Mouse (Mus musculus) forebrain, embryonic 15.5 days (tissue): ENCODE data around the gene Il18r1. TPM values are rescaled to one million over a fixed set of nuclear protein-coding genes. Genes with fewer than 3 reads are reported as not detected.

Experiments used
- ATAC-seq: fragments of 200-750 bp; cut with Nextera tagmentation; replicated peaks from 2 replicates; pipeline ENCODE4 v1.8.0; 2017; ENCODE audit warnings: mild to moderate bottlenecking, moderate TSS enrichment, moderate library complexity
- H3K27ac ChIP-seq: fragments of 300-500 bp; sonication (generic); replicated peaks from 2 replicates; pipeline ENCODE4 v1.5.1; 2015; ENCODE audit warnings: mild to moderate bottlenecking, inconsistent platforms
- H3K27me3 ChIP-seq: fragments of 300-500 bp; sonication (generic); 2 replicates; pipeline ENCODE4 v1.6.1; 2015; ENCODE audit warnings: inconsistent platforms
- H3K36me3 ChIP-seq: fragments of 300-500 bp; sonication (generic); 2 replicates; pipeline ENCODE4 v1.6.1; 2015; ENCODE audit warnings: mild to moderate bottlenecking, inconsistent platforms
- H3K4me1 ChIP-seq: fragments of 300-500 bp; sonication (generic); 2 replicates; pipeline ENCODE4 v1.6.1; 2015; ENCODE audit warnings: inconsistent platforms
- H3K4me2 ChIP-seq: fragments of 300-500 bp; sonication (generic); replicated peaks from 2 replicates; pipeline ENCODE4 v1.6.1; 2015; ENCODE audit warnings: mild to moderate bottlenecking, inconsistent platforms
- H3K4me3 ChIP-seq: fragments of 300-500 bp; sonication (generic); 2 replicates; pipeline ENCODE4 v1.5.1; 2015; ENCODE audit warnings: mild to moderate bottlenecking, inconsistent platforms
- H3K9ac ChIP-seq: fragments of 300-500 bp; sonication (generic); replicated peaks from 2 replicates; pipeline ENCODE4 v1.6.1; 2015; ENCODE audit warnings: mild to moderate bottlenecking, inconsistent platforms
- H3K9me3 ChIP-seq: fragments of 300-500 bp; sonication (generic); 2 replicates; pipeline ENCODE4 v1.6.1; 2016; ENCODE audit warnings: inconsistent platforms
- WGBS: fragments of 180-500 bp; shearing (Covaris S2); methylation state at CpG from one replicate; pipeline ENCODE4 v1.1.7; 2015; ENCODE audit warnings: mixed read lengths; 5-methylcytosine and 5-hydroxymethylcytosine counted together
- polyA plus RNA-seq: library from polyadenylated mRNA; unstranded; fragments of >200 nt; fragmentation: Nextera tagmentation; extraction: Ambion mirVana; gene quantifications from 2 replicates; pipeline ENCODE4 v1.2.1, GENCODE M21; 2015

Gene Il18r1
- polyA plus RNA-seq, 1 experiment from 2014 or later: not detected

- no peak for ATAC-seq
- no peaks in the 10 kb centered on the region for H3K36me3 ChIP-seq
- WGBS: 95% methylated on average over 3 of the region's 3 CpGs
Measured at GRCm38 (mm10) chr1:40444800-40445199, 20.6 kb upstream of the Il18r1 start.

GRCm38 (mm10) chr1:40467306-40467705 is 2.0 kb downstream of the Il18r1 start:
- H3K4me3 ChIP-seq: no peak overlapping the region
- H3K4me1 ChIP-seq: no peaks in the 10 kb centered on the region
- H3K36me3 ChIP-seq: no peaks in the 10 kb centered on the region
- no peaks in the 10 kb centered on the region for H3K27me3 ChIP-seq
- no peak overlapping the region for H3K4me2 ChIP-seq
- no peak overlapping the region for H3K9ac ChIP-seq
- ATAC-seq: no peak
- 95% methylated on average over 4 of the region's 4 CpGs for WGBS
- no peaks in the 10 kb centered on the region for H3K9me3 ChIP-seq
- no peak overlapping the region for H3K27ac ChIP-seq

More at GRCm38 (mm10) chr1:40444800-40445199, 20.6 kb upstream of the Il18r1 start:
- H3K4me1 ChIP-seq: no peaks in the 10 kb centered on the region
- H3K4me2 ChIP-seq: no peak overlapping the region
- H3K4me3 ChIP-seq: no peak overlapping the region
- H3K27me3 ChIP-seq: no peaks in the 10 kb centered on the region
- no peak overlapping the region for H3K27ac ChIP-seq
- H3K9ac ChIP-seq: no peak overlapping the region
- H3K9me3 ChIP-seq: no peaks in the 10 kb centered on the region

GRCm38 (mm10) chr1:40468805-40469204 is 3.5 kb downstream of the Il18r1 start:
- no peak overlapping the region for H3K4me2 ChIP-seq
- H3K27me3 ChIP-seq: no peaks in the 10 kb centered on the region
- ATAC-seq: no peak
- H3K27ac ChIP-seq: no peak overlapping the region
- H3K36me3 ChIP-seq: no peaks in the 10 kb centered on the region
- no peaks in the 10 kb centered on the region for H3K4me1 ChIP-seq
- WGBS: 88% methylated on average over 2 of the region's 2 CpGs
- no peak overlapping the region for H3K4me3 ChIP-seq
- no peaks in the 10 kb centered on the region for H3K9me3 ChIP-seq
- no peak overlapping the region for H3K9ac ChIP-seq

- Histone ChIP-seq H3K9me3 (no peaks in the 10 kb centered on the region), H3K4me1 (no peaks in the 10 kb centered on the region), H3K4me2 (no peak overlapping the region), H3K27ac (no peak overlapping the region), H3K27me3 (no peaks in the 10 kb centered on the region), H3K36me3 (no peaks in the 10 kb centered on the region), H3K9ac (no peak overlapping the region), H3K4me3 (no peak overlapping the region)
- ATAC-seq: no peak
- WGBS: 90% methylated on average over 12 of the region's 12 CpGs
Measured at GRCm38 (mm10) chr1:40469900-40470299, 4.5 kb downstream of the Il18r1 start.

GRCm38 (mm10) chr1:40472401-40472800 is 7.0 kb downstream of the Il18r1 start:
- H3K27ac ChIP-seq: no peak overlapping the region
- no peaks in the 10 kb centered on the region for H3K27me3 ChIP-seq
- no peak overlapping the region for H3K9ac ChIP-seq
- no peaks in the 10 kb centered on the region for H3K4me1 ChIP-seq
- H3K4me3 ChIP-seq: no peak overlapping the region
- no peaks in the 10 kb centered on the region for H3K9me3 ChIP-seq
- no peak for ATAC-seq
- WGBS: 94% methylated on average over 1 of the region's 1 CpGs
- H3K36me3 ChIP-seq: no peaks in the 10 kb centered on the region
- H3K4me2 ChIP-seq: no peak overlapping the region

- Histone ChIP-seq H3K9me3 (no peaks in the 10 kb centered on the region), H3K4me3 (no peak overlapping the region), H3K9ac (no peak overlapping the region), H3K36me3 (no peaks in the 10 kb centered on the region), H3K27me3 (no peaks in the 10 kb centered on the region), H3K27ac (no peak overlapping the region), H3K4me2 (no peak overlapping the region), H3K4me1 (no peaks in the 10 kb centered on the region)
- 86% methylated on average over 4 of the region's 4 CpGs for WGBS
- ATAC-seq: no peak
Measured at GRCm38 (mm10) chr1:40473640-40474039, 8.3 kb downstream of the Il18r1 start.

- H3K27me3 ChIP-seq: no peaks in the 10 kb centered on the region
- no peak overlapping the region for H3K27ac ChIP-seq
- no peak overlapping the region for H3K4me2 ChIP-seq
- H3K36me3 ChIP-seq: no peaks in the 10 kb centered on the region
- H3K9me3 ChIP-seq: no peaks in the 10 kb centered on the region
- no peaks in the 10 kb centered on the region for H3K4me1 ChIP-seq
- WGBS: 93% methylated on average over 5 of the region's 5 CpGs
- H3K4me3 ChIP-seq: no peak overlapping the region
- ATAC-seq: no peak
- no peak overlapping the region for H3K9ac ChIP-seq
Measured at GRCm38 (mm10) chr1:40474336-40474735, 9.0 kb downstream of the Il18r1 start.

- no peak for ATAC-seq
- Histone ChIP-seq H3K27me3 (no peaks in the 10 kb centered on the region), H3K36me3 (no peaks in the 10 kb centered on the region), H3K27ac (no peak overlapping the region), H3K4me3 (no peak overlapping the region), H3K9me3 (no peaks in the 10 kb centered on the region), H3K4me2 (no peak overlapping the region), H3K9ac (no peak overlapping the region), H3K4me1 (no peaks in the 10 kb centered on the region)
- 68% methylated on average over 3 of the region's 3 CpGs for WGBS
Measured at GRCm38 (mm10) chr1:40475697-40476096, 10.3 kb downstream of the Il18r1 start.

- no peaks in the 10 kb centered on the region for H3K9me3 ChIP-seq
- 75% methylated on average over 4 of the region's 4 CpGs for WGBS
- H3K4me2 ChIP-seq: no peak overlapping the region
- H3K36me3 ChIP-seq: no peaks in the 10 kb centered on the region
- no peak overlapping the region for H3K27ac ChIP-seq
- no peak overlapping the region for H3K9ac ChIP-seq
- no peaks in the 10 kb centered on the region for H3K27me3 ChIP-seq
- no peak for ATAC-seq
- no peak overlapping the region for H3K4me3 ChIP-seq
- H3K4me1 ChIP-seq: no peaks in the 10 kb centered on the region
Measured at GRCm38 (mm10) chr1:40476756-40477155, 11.4 kb downstream of the Il18r1 start.

- no peaks in the 10 kb centered on the region for H3K9me3 ChIP-seq
- no peak overlapping the region for H3K9ac ChIP-seq
- no peaks in the 10 kb centered on the region for H3K27me3 ChIP-seq
- H3K4me1 ChIP-seq: no peaks in the 10 kb centered on the region
- WGBS: 92% methylated on average over 6 of the region's 6 CpGs
- H3K27ac ChIP-seq: no peak overlapping the region
- H3K4me3 ChIP-seq: no peak overlapping the region
- no peaks in the 10 kb centered on the region for H3K36me3 ChIP-seq
- no peak for ATAC-seq
- H3K4me2 ChIP-seq: no peak overlapping the region
Measured at GRCm38 (mm10) chr1:40479505-40479923, 14.2 kb downstream of the Il18r1 start.

- H3K4me1 ChIP-seq: no peaks in the 10 kb centered on the region
- H3K27ac ChIP-seq: no peak overlapping the region
- H3K27me3 ChIP-seq: no peaks in the 10 kb centered on the region
- no peak for ATAC-seq
- WGBS: 88% methylated on average over 4 of the region's 4 CpGs
- H3K4me3 ChIP-seq: no peak overlapping the region
- no peaks in the 10 kb centered on the region for H3K9me3 ChIP-seq
- no peaks in the 10 kb centered on the region for H3K36me3 ChIP-seq
- no peak overlapping the region for H3K9ac ChIP-seq
- no peak overlapping the region for H3K4me2 ChIP-seq
Measured at GRCm38 (mm10) chr1:40494594-40494993, 29.2 kb downstream of the Il18r1 start.

- Histone ChIP-seq H3K36me3 (no peaks in the 10 kb centered on the region), H3K27me3 (no peaks in the 10 kb centered on the region), H3K27ac (no peak overlapping the region), H3K4me3 (no peak overlapping the region), H3K4me2 (no peak overlapping the region), H3K4me1 (no peaks in the 10 kb centered on the region), H3K9me3 (no peaks in the 10 kb centered on the region), H3K9ac (no peak overlapping the region)
- ATAC-seq: no peak
- 87% methylated on average over 1 of the region's 1 CpGs for WGBS
Measured at GRCm38 (mm10) chr1:40499708-40500107, 34.4 kb downstream of the Il18r1 start.

- Histone ChIP-seq H3K27me3 (no peaks in the 10 kb centered on the region), H3K4me2 (no peak overlapping the region), H3K9ac (no peak overlapping the region), H3K9me3 (no peaks in the 10 kb centered on the region), H3K4me1 (no peaks in the 10 kb centered on the region), H3K27ac (no peak overlapping the region), H3K36me3 (no peaks in the 10 kb centered on the region), H3K4me3 (no peak overlapping the region)
- WGBS: 93% methylated on average over 4 of the region's 4 CpGs
- ATAC-seq: no peak
Measured at GRCm38 (mm10) chr1:40501126-40501525, 35.8 kb downstream of the Il18r1 start.
